Mouse (Mus musculus): ENCODE measurements around the gene Ddx1. TPM values are rescaled to one million over a fixed set of nuclear protein-coding genes. Genes with fewer than 3 reads are reported as not detected.

Gene Ddx1
- total RNA-seq, 4 experiments from 2014 or later = 141 to 152 (median 144) TPM

Other genes with a start within 250 kb of the Ddx1 start
- gene Nbas, start 19.9 kb upstream of the Ddx1 start, total RNA-seq (2022) = 10 to 100 TPM; 40.0 to 46.0 (median 42.1) TPM